Mouse (Mus musculus) forebrain, embryonic 11.5 days (tissue): Measurements from ENCODE around the gene Tmem131l. TPM values are rescaled to one million over a fixed set of nuclear protein-coding genes. Genes with fewer than 3 reads are reported as not detected.

Experiments
- ATAC-seq: fragments of 200-750 bp; cut with Nextera tagmentation; replicated peaks from 2 replicates; pipeline ENCODE4 v1.8.0; 2017; ENCODE audit warnings: moderate TSS enrichment; ENCODE audit not compliant: low FRiP score
- DNase-seq: peaks from one replicate; pipeline ENCODE4 v3.0.0-alpha.2; 2017; ENCODE audit warnings: low spot score
- H3K27ac ChIP-seq: fragments of 300-500 bp; sonication (generic); 2 replicates; pipeline ENCODE4 v1.5.1; 2014; ENCODE audit warnings: low read depth, low read length
- H3K27me3 ChIP-seq: fragments of 300-500 bp; sonication (generic); 2 replicates; pipeline ENCODE4 v1.6.1; 2014; ENCODE audit warnings: mild to moderate bottlenecking, low read length, mixed read lengths; ENCODE audit not compliant: control insufficient read depth, insufficient read depth
- H3K36me3 ChIP-seq: fragments of 300-500 bp; sonication (generic); 2 replicates; pipeline ENCODE4 v1.6.1; 2014; ENCODE audit warnings: mild to moderate bottlenecking, low read length, moderate library complexity, mixed read lengths; ENCODE audit not compliant: control insufficient read depth, insufficient read depth
- H3K4me1 ChIP-seq: fragments of 300-500 bp; sonication (generic); replicated peaks from 2 replicates; pipeline ENCODE4 v1.6.1; 2014; ENCODE audit warnings: low read length, mixed read lengths; ENCODE audit not compliant: control insufficient read depth, insufficient read depth
- H3K4me2 ChIP-seq: fragments of 300-500 bp; sonication (generic); 2 replicates; pipeline ENCODE4 v1.6.1; 2014; ENCODE audit warnings: low read depth, mild to moderate bottlenecking, low read length, moderate library complexity, mixed read lengths; ENCODE audit not compliant: severe bottlenecking
- H3K4me3 ChIP-seq: fragments of 300-500 bp; sonication (generic); 2 replicates; pipeline ENCODE4 v1.5.1; 2014; ENCODE audit warnings: low read depth, low read length
- H3K9ac ChIP-seq: fragments of 300-500 bp; sonication (generic); 2 replicates; pipeline ENCODE4 v1.6.1; 2014; ENCODE audit warnings: low read length
- H3K9me3 ChIP-seq: fragments of 300-500 bp; sonication (generic); 2 replicates; pipeline ENCODE4 v1.6.1; 2016; ENCODE audit warnings: low read length, mixed read lengths; ENCODE audit not compliant: control insufficient read depth
- WGBS: fragments of 180-500 bp; shearing (Covaris S2); extraction: QIAGEN DNeasy Blood & Tissue Kit; methylation state at CpG from one replicate; pipeline ENCODE4 v1.1.7; 2014; 5-methylcytosine and 5-hydroxymethylcytosine counted together
- polyA plus RNA-seq: library from polyadenylated mRNA; unstranded; fragments of >200 nt; fragmentation: Nextera tagmentation; extraction: Ambion mirVana; gene quantifications from 2 replicates; pipeline ENCODE4 v1.2.1, GENCODE M21; 2014

The Tmem131l gene
- polyA plus RNA-seq, 1 experiment from 2014 or later: 96.0 TPM

DNA sequence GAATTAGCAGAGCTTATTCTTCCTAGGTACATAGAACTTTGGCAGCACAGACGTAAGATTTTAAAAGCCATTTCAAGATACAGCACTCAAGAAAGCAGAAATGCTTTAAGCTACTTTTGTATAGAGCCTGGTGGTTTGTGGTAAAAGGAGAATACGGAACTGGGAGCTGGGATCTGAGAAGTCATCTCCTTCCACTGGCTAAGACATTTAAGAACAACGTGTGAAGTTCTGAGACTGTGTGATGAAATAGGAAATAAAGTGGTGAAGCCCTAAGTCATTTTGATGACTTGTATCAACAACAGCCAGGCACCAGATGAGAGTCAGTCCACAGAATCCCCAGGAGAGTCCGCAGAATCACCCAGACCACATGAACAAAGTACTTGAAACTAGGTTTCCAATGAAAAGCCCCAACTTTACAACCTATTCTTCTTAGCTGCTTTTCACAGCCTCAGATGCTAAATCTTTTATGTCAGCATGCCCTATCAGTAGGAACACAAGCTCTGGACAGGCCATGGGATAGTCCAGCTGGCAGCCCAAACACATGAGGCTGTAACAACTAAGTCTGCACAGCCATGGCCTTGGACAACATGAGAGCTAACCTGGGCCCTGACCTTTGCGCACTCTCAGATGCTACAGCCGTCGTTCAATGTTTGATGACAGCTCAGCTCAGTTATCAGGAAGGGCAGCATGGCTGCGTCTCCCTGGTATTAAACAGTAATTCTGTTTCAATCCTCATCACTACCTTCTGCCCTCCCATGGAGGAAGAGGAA lies 92.3 kb downstream of the Tmem131l start:
- 85% methylated on average over 8 of the region's 8 CpGs for WGBS
- no peaks in the 10 kb centered on the region for H3K36me3 ChIP-seq
- H3K9me3 ChIP-seq: no peaks in the 10 kb centered on the region
- peak overlapping the region; percentile 12; the same call in 1 of the 2 replicates for H3K27ac ChIP-seq
- no peak overlapping the region for H3K4me2 ChIP-seq
- H3K27me3 ChIP-seq: no peaks in the 10 kb centered on the region
- ATAC-seq (no peak), DNase-seq (no peak)
- no peak overlapping the region for H3K9ac ChIP-seq
- H3K4me3 ChIP-seq: no peak overlapping the region
- H3K4me1 ChIP-seq: 0 out of 2 replicates have a peak, but pooled peaks cover 5% of the 10 kb centered on the region

- no peak overlapping the region for H3K9ac ChIP-seq
- H3K9me3 ChIP-seq: no peaks in the 10 kb centered on the region
- H3K4me3 ChIP-seq: no peak overlapping the region
- DNase-seq (no peak), ATAC-seq (no peak)
- 0 out of 2 replicates have a peak, but pooled peaks cover 3% of the 10 kb centered on the region for H3K36me3 ChIP-seq
- WGBS: 81% methylated on average over 1 of the region's 1 CpGs
- H3K4me2 ChIP-seq: no peak overlapping the region
- H3K27ac ChIP-seq: no peak overlapping the region
- 0 out of 2 replicates have a peak, but pooled peaks cover 5% of the 10 kb centered on the region for H3K4me1 ChIP-seq
- H3K27me3 ChIP-seq: no peaks in the 10 kb centered on the region
Measured at GRCm38 (mm10) chr3:83946848-83947247, 93.1 kb downstream of the Tmem131l start.

DNA sequence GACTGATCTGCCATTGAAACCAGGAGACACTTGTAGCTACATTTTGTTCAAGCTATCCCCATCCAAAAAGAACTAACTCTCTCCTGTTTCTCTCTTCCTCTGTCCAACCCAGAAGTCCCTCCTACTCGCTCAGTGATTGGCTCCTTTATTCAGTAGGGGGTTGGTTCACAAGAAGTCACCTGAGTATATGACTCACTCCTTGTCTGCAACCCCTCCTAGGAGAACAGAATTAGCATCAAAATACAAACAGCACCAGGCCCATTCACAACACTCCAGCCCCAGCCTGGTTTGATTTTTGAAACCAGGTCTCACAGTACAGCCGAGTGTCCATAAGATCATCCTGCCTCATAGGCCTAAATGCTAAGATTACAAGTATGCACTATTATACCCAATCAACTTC lies 96.3 kb downstream of the Tmem131l start:
- no peak overlapping the region for H3K9ac ChIP-seq
- no peaks in the 10 kb centered on the region for H3K4me1 ChIP-seq
- H3K4me3 ChIP-seq: no peak overlapping the region
- DNase-seq (no peak), ATAC-seq (no peak)
- H3K9me3 ChIP-seq: no peaks in the 10 kb centered on the region
- WGBS: 71% methylated on average over 2 of the region's 2 CpGs
- no peak overlapping the region for H3K4me2 ChIP-seq
- no peaks in the 10 kb centered on the region for H3K27me3 ChIP-seq
- peaks cover 6% of the 10 kb centered on the region; the same call in 1 of the 2 replicates for H3K36me3 ChIP-seq
- H3K27ac ChIP-seq: no peak overlapping the region

DNA sequence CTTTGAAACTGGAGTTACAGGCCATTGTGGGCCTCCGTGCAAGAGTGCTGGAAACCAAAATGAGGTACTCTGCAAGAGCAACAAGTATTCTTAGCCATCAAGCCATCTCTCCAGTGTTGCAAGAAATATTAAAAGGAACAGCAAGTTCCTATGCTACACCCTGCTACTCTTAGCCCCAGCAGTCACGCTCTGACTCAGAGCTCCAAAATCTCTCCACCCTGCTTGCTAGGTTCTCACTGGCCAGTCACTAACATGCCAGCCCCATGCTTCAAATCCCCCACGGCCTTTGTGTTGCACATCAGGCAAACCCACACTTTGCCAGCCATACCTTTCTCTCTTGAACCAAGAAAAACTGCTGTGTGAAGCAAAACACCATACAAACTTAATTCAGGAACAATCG lies 96.8 kb downstream of the Tmem131l start:
- no peak overlapping the region for H3K27ac ChIP-seq
- H3K9me3 ChIP-seq: no peaks in the 10 kb centered on the region
- 82% methylated on average over 4 of the region's 4 CpGs for WGBS
- H3K36me3 ChIP-seq: peaks cover 6% of the 10 kb centered on the region; the same call in 1 of the 2 replicates
- H3K4me2 ChIP-seq: no peak overlapping the region
- ATAC-seq (no peak), DNase-seq (no peak)
- H3K4me3 ChIP-seq: no peak overlapping the region
- no peaks in the 10 kb centered on the region for H3K27me3 ChIP-seq
- H3K9ac ChIP-seq: no peak overlapping the region
- H3K4me1 ChIP-seq: no peaks in the 10 kb centered on the region

GRCm38 (mm10) chr3:83941921-83942320 lies 98.1 kb downstream of the Tmem131l start:
- H3K36me3 ChIP-seq: peaks cover 6% of the 10 kb centered on the region; the same call in 1 of the 2 replicates
- 94% methylated on average over 4 of the region's 4 CpGs for WGBS
- ATAC-seq (no peak), DNase-seq (no peak)
- H3K27ac ChIP-seq: no peak overlapping the region
- H3K4me1 ChIP-seq: no peaks in the 10 kb centered on the region
- H3K9ac ChIP-seq: no peak overlapping the region
- H3K4me2 ChIP-seq: no peak overlapping the region
- no peak overlapping the region for H3K4me3 ChIP-seq
- H3K9me3 ChIP-seq: no peaks in the 10 kb centered on the region
- no peaks in the 10 kb centered on the region for H3K27me3 ChIP-seq

DNA sequence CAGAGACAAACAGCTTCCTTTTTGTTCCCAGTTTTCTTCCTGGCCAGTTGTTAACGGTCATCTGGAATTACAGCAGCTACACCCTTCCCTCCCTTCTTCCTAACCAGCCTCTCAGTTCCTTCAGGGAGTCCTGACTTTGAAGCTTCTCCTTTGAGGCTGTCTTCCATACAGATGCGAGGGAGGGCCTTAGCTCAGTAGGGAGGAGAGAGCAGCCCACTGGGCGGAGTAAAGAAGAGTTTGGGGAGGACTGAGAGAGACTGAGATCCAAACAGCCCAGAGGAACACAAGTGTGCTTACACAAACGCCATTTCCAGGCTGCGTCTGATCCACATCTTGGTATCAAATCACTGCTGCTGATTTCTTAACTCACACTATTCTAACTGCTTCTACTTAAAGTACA lies 101.1 kb downstream of the Tmem131l start:
- H3K36me3 ChIP-seq: peaks cover 13% of the 10 kb centered on the region; the same call in 1 of the 2 replicates
- WGBS: 51% methylated on average over 5 of the region's 5 CpGs
- ATAC-seq: no peak

DNA sequence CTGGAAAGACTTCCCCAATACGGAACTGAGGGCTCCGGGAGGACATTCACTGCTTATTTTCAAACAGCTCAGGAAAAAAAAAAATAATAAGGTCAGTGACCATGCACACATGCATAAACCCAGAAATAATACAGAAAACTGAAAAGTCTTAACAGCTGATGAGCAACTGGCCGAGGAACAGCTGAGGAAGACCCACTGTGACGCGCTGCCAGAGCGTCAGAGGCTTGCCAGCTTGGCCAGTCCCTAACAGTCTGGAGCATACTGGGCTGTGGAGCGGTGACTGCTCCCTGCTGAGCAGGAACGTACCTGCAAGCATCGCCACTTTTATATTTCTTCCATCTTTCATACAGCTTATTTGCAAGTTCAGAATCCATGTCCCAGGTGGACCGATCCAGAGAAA lies 105.5 kb downstream of the Tmem131l start:
- H3K9me3 ChIP-seq: no peaks in the 10 kb centered on the region
- no peaks in the 10 kb centered on the region for H3K27me3 ChIP-seq
- no peak overlapping the region for H3K9ac ChIP-seq
- WGBS: 92% methylated on average over 10 of the region's 10 CpGs
- no peak overlapping the region for H3K4me3 ChIP-seq
- peaks cover 22% of the 10 kb centered on the region; the same call in 1 of the 2 replicates for H3K36me3 ChIP-seq
- H3K4me2 ChIP-seq: no peak overlapping the region
- no peak overlapping the region for H3K27ac ChIP-seq
- DNase-seq: no peak
- no peaks in the 10 kb centered on the region for H3K4me1 ChIP-seq
- no peak for ATAC-seq

More for the DNA sequence above, 101.1 kb downstream of the Tmem131l start:
- no peaks in the 10 kb centered on the region for H3K4me1 ChIP-seq
- H3K27ac ChIP-seq: no peak overlapping the region
- no peaks in the 10 kb centered on the region for H3K9me3 ChIP-seq
- H3K4me3 ChIP-seq: no peak overlapping the region
- DNase-seq: no peak
- H3K4me2 ChIP-seq: no peak overlapping the region
- H3K27me3 ChIP-seq: no peaks in the 10 kb centered on the region
- H3K9ac ChIP-seq: no peak overlapping the region

DNA sequence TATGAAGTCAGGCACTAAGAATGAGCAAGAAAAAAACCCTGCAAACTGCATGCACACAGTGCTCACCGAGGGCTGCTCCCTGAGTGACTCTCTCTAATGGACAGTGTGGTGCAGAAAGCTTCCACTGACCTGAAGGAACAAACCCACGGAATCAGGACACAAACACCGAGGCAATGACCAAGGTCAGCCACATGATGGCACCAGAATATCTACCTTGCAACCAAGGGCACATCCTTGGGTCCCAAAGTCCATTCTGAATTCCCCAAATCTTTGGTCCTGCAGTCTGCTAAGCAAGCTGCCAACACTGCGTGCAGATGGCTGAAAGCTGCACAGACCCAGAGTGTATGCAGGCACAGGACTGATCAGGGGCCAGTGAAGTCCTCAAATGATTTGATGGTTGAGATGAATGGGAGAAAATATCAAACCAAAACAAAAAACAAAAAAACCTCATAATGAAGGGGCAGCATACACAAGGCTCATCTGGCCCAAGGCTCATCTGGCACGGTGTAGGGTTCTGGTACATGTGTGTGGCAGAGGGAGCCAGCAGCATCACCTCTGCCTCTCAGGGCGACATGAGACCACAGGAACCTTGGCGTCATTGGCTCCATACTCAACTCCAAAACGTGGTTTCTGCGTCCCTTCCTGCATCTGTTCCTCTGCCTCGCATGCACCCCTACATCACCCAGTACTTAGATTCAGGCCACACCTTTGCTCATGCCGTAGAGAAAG lies 124.0 kb downstream of the Tmem131l start:
- no peak overlapping the region for H3K27ac ChIP-seq
- H3K9me3 ChIP-seq: no peaks in the 10 kb centered on the region
- H3K4me2 ChIP-seq: no peak overlapping the region
- peaks cover 12% of the 10 kb centered on the region; the same call in 1 of the 2 replicates for H3K36me3 ChIP-seq
- H3K9ac ChIP-seq: no peak overlapping the region
- 81% methylated on average over 11 of the region's 11 CpGs for WGBS
- ATAC-seq (peak; percentile 46; the same call in 1 of the 2 replicates), DNase-seq (no peak)
- no peaks in the 10 kb centered on the region for H3K27me3 ChIP-seq
- H3K4me3 ChIP-seq: no peak overlapping the region
- H3K4me1 ChIP-seq: no peaks in the 10 kb centered on the region
